Mouse (Mus musculus): Measurements from ENCODE around the gene Porcn.

- TF ChIP-seq POLR2A (IDR thresholded peaks at IDR 0.05; ENCODE audit: control insufficient read depth, extremely low read depth, insufficient read depth, low read length, poor library complexity): no peak
- no peak for TF ChIP-seq CTCF (IDR thresholded peaks at IDR 0.05; ENCODE audit: borderline replicate concordance, control insufficient read depth, extremely low read depth, insufficient read depth, low read length, poor library complexity)
Observed at GRCm38 (mm10) chrX:8205088-8205487, 1.2 kb downstream of the Porcn start.
